Mouse (Mus musculus) testis, adult 2 months (tissue): ENCODE data around the gene Dhx35.

Source experiments
- CTCF ChIP-seq: fragments of 200-500 bp; IDR thresholded peaks from 2 replicates; pipeline ENCODE4 v1.5.1; 2012; ENCODE audit warnings: low read depth, mild to moderate bottlenecking, inconsistent platforms, low read length, moderate library complexity; ENCODE audit not compliant: control insufficient read depth, insufficient read depth, insufficient replicate concordance
- POLR2A ChIP-seq: fragments of 200-500 bp; IDR thresholded peaks from 2 replicates; pipeline ENCODE4 v1.6.1; 2012; ENCODE audit warnings: low read depth, mild to moderate bottlenecking, inconsistent platforms, low read length, moderate library complexity; ENCODE audit not compliant: control insufficient read depth

DNA sequence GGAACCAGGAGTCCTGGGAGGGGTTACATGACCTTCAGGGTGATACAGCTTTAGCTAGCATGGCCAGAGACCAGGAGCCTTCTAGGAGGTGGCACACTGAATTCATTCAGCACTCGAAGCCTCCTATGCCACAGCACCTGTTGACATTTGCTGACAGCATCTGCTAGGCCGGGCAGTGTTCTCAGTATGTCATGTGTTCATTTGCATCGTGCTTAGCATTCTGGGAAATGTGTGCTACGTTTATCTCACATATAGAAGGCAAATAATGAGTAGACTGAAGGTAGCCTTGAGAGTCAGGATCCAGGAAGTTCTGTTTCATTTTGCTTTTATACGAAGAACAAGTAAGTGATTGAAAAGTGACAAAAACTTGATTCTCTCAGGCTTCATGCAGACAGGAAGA lies 50.4 kb downstream of the Dhx35 start:
- TF ChIP-seq POLR2A: no peak
- no peak for TF ChIP-seq CTCF
